Mouse (Mus musculus) midbrain, embryonic 13.5 days (tissue): Measurements from ENCODE around the gene Dglucy. TPM values are rescaled to one million over a fixed set of nuclear protein-coding genes. Genes with fewer than 3 reads are reported as not detected.

ENCODE experiments used
- ATAC-seq: fragments of 200-750 bp; cut with Nextera tagmentation; 2 replicates; pipeline ENCODE4 v1.8.0; 2017; ENCODE audit warnings: mild to moderate bottlenecking, moderate TSS enrichment, moderate library complexity
- H3K27ac ChIP-seq: fragments of 300-500 bp; sonication (generic); 2 replicates; pipeline ENCODE4 v1.5.1; 2015; ENCODE audit warnings: inconsistent platforms, mild to moderate bottlenecking, moderate library complexity
- H3K27me3 ChIP-seq: fragments of 300-500 bp; sonication (generic); 2 replicates; pipeline ENCODE4 v1.6.1; 2015; ENCODE audit warnings: mild to moderate bottlenecking, inconsistent platforms
- H3K36me3 ChIP-seq: fragments of 300-500 bp; sonication (generic); 2 replicates; pipeline ENCODE4 v1.6.1; 2015; ENCODE audit warnings: mild to moderate bottlenecking, inconsistent platforms
- H3K4me1 ChIP-seq: fragments of 300-500 bp; sonication (generic); replicated peaks from 2 replicates; pipeline ENCODE4 v1.6.1; 2015; ENCODE audit warnings: inconsistent platforms
- H3K4me2 ChIP-seq: fragments of 300-500 bp; sonication (generic); replicated peaks from 2 replicates; pipeline ENCODE4 v1.6.1; 2015; ENCODE audit warnings: moderate library complexity, mild to moderate bottlenecking, inconsistent platforms
- H3K4me3 ChIP-seq: fragments of 300-500 bp; sonication (generic); replicated peaks from 2 replicates; pipeline ENCODE4 v1.5.1; 2015; ENCODE audit warnings: mild to moderate bottlenecking, inconsistent platforms
- H3K9ac ChIP-seq: fragments of 300-500 bp; sonication (generic); replicated peaks from 2 replicates; pipeline ENCODE4 v1.6.1; 2015; ENCODE audit warnings: mild to moderate bottlenecking, inconsistent platforms
- H3K9me3 ChIP-seq: fragments of 300-500 bp; sonication (generic); 2 replicates; pipeline ENCODE4 v1.6.1; 2016; ENCODE audit warnings: mild to moderate bottlenecking, inconsistent platforms
- WGBS: fragments of 180-500 bp; shearing (Covaris S2); methylation state at CpG from one replicate; pipeline ENCODE4 v1.1.7; 2015; 5-methylcytosine and 5-hydroxymethylcytosine counted together
- polyA plus RNA-seq: library from polyadenylated mRNA; unstranded; fragments of >200 nt; fragmentation: Nextera tagmentation; extraction: Ambion mirVana; gene quantifications from 2 replicates; pipeline ENCODE4 v1.2.1, GENCODE M21; 2015

Gene Dglucy
- polyA plus RNA-seq, 1 experiment from 2014 or later: 2.1 TPM

- Histone ChIP-seq H3K36me3 (no peaks in the 10 kb centered on the region), H3K27me3 (no peaks in the 10 kb centered on the region), H3K9ac (no peak overlapping the region), H3K4me3 (no peak overlapping the region), H3K4me2 (no peak overlapping the region), H3K27ac (no peak overlapping the region), H3K4me1 (no peaks in the 10 kb centered on the region), H3K9me3 (no peaks in the 10 kb centered on the region)
- ATAC-seq: no peak
- WGBS: 63% methylated on average over 11 of the region's 11 CpGs
These were observed 68.7 kb downstream of the Dglucy start for GRCm38 (mm10) chr12:100847437-100848080.

GRCm38 (mm10) chr12:100849421-100850138, 70.7 kb downstream of the Dglucy start:
- Histone ChIP-seq H3K4me3 (no peak overlapping the region), H3K27ac (no peak overlapping the region), H3K9me3 (no peaks in the 10 kb centered on the region), H3K27me3 (no peaks in the 10 kb centered on the region), H3K9ac (no peak overlapping the region), H3K4me1 (no peaks in the 10 kb centered on the region), H3K36me3 (no peaks in the 10 kb centered on the region), H3K4me2 (no peak overlapping the region)
- WGBS: 82% methylated on average over 7 of the region's 7 CpGs
- ATAC-seq: peak; percentile 90

- 85% methylated on average over 3 of the region's 3 CpGs for WGBS
- H3K27ac ChIP-seq: no peak overlapping the region
- H3K4me3 ChIP-seq: no peak overlapping the region
- H3K36me3 ChIP-seq: no peaks in the 10 kb centered on the region
- no peaks in the 10 kb centered on the region for H3K27me3 ChIP-seq
- no peaks in the 10 kb centered on the region for H3K4me1 ChIP-seq
- H3K9me3 ChIP-seq: no peaks in the 10 kb centered on the region
- no peak for ATAC-seq
- no peak overlapping the region for H3K9ac ChIP-seq
- H3K4me2 ChIP-seq: no peak overlapping the region
These were observed 73.5 kb downstream of the Dglucy start for GRCm38 (mm10) chr12:100852370-100852769.

GRCm38 (mm10) chr12:100856337-100856736, 77.5 kb downstream of the Dglucy start:
- Histone ChIP-seq H3K27ac (no peak overlapping the region), H3K36me3 (no peaks in the 10 kb centered on the region), H3K4me2 (no peak overlapping the region), H3K9me3 (no peaks in the 10 kb centered on the region), H3K4me1 (no peaks in the 10 kb centered on the region), H3K9ac (no peak overlapping the region), H3K4me3 (no peak overlapping the region), H3K27me3 (no peaks in the 10 kb centered on the region)
- ATAC-seq: no peak
- 84% methylated on average over 2 of the region's 2 CpGs for WGBS

- H3K4me3 ChIP-seq: no peak overlapping the region
These were observed 78.9 kb downstream of the Dglucy start for GRCm38 (mm10) chr12:100857791-100858190.

GRCm38 (mm10) chr12:100862272-100862671, 83.4 kb downstream of the Dglucy start:
- ATAC-seq: no peak
- Histone ChIP-seq H3K27me3 (no peaks in the 10 kb centered on the region), H3K27ac (no peak overlapping the region), H3K4me1 (no peaks in the 10 kb centered on the region), H3K4me2 (no peak overlapping the region), H3K9ac (no peak overlapping the region), H3K9me3 (no peaks in the 10 kb centered on the region), H3K36me3 (no peaks in the 10 kb centered on the region), H3K4me3 (no peak overlapping the region)
- WGBS: 85% methylated on average over 3 of the region's 3 CpGs

More at GRCm38 (mm10) chr12:100857791-100858190, 78.9 kb downstream of the Dglucy start:
- Histone ChIP-seq H3K4me2 (no peak overlapping the region), H3K9me3 (no peaks in the 10 kb centered on the region), H3K9ac (no peak overlapping the region), H3K4me1 (no peaks in the 10 kb centered on the region), H3K27ac (no peak overlapping the region), H3K36me3 (no peaks in the 10 kb centered on the region), H3K27me3 (no peaks in the 10 kb centered on the region)
- 82% methylated on average over 7 of the region's 7 CpGs for WGBS
- no peak for ATAC-seq

- no peaks in the 10 kb centered on the region; the same call in 1 of the 2 replicates for H3K4me1 ChIP-seq
- H3K9me3 ChIP-seq: no peaks in the 10 kb centered on the region
- no peak overlapping the region for H3K9ac ChIP-seq
- H3K27ac ChIP-seq: no peak overlapping the region
- H3K36me3 ChIP-seq: no peaks in the 10 kb centered on the region
- no peak overlapping the region for H3K4me3 ChIP-seq
- no peak for ATAC-seq
- H3K4me2 ChIP-seq: no peak overlapping the region
- WGBS: 97% methylated on average over 3 of the region's 3 CpGs
- no peaks in the 10 kb centered on the region for H3K27me3 ChIP-seq
These were observed 84.1 kb downstream of the Dglucy start for GRCm38 (mm10) chr12:100862856-100863446.

- no peaks in the 10 kb centered on the region for H3K36me3 ChIP-seq
- no peak overlapping the region for H3K4me2 ChIP-seq
- peaks cover 6% of the 10 kb centered on the region; the same call in 1 of the 2 replicates for H3K9me3 ChIP-seq
- no peaks in the 10 kb centered on the region; the same call in 1 of the 2 replicates for H3K4me1 ChIP-seq
- ATAC-seq: no peak
- no peaks in the 10 kb centered on the region for H3K27me3 ChIP-seq
- no peak overlapping the region for H3K9ac ChIP-seq
- H3K27ac ChIP-seq: no peak overlapping the region
- H3K4me3 ChIP-seq: no peak overlapping the region
These were observed 86.2 kb downstream of the Dglucy start for GRCm38 (mm10) chr12:100865072-100865471.

GRCm38 (mm10) chr12:100865509-100866078, 86.7 kb downstream of the Dglucy start:
- H3K9me3 ChIP-seq: peaks cover 6% of the 10 kb centered on the region; the same call in 1 of the 2 replicates
- H3K4me2 ChIP-seq: no peak overlapping the region
- H3K9ac ChIP-seq: no peak overlapping the region
- no peaks in the 10 kb centered on the region for H3K36me3 ChIP-seq
- no peaks in the 10 kb centered on the region for H3K27me3 ChIP-seq
- 71% methylated on average over 11 of the region's 11 CpGs for WGBS
- ATAC-seq: no peak
- H3K4me1 ChIP-seq: no peaks in the 10 kb centered on the region; the same call in 1 of the 2 replicates
- no peak overlapping the region for H3K27ac ChIP-seq
- no peak overlapping the region for H3K4me3 ChIP-seq

GRCm38 (mm10) chr12:100867097-100867496, 88.2 kb downstream of the Dglucy start:
- Histone ChIP-seq H3K27ac (no peak overlapping the region), H3K4me2 (no peak overlapping the region), H3K27me3 (no peaks in the 10 kb centered on the region), H3K4me1 (no peaks in the 10 kb centered on the region; the same call in 1 of the 2 replicates), H3K9ac (no peak overlapping the region), H3K4me3 (no peak overlapping the region), H3K36me3 (no peaks in the 10 kb centered on the region), H3K9me3 (peaks cover 6% of the 10 kb centered on the region; the same call in 1 of the 2 replicates)
- no peak for ATAC-seq
- 89% methylated on average over 8 of the region's 8 CpGs for WGBS

- Histone ChIP-seq H3K27ac (no peak overlapping the region), H3K9me3 (peaks cover 6% of the 10 kb centered on the region; the same call in 1 of the 2 replicates)
- 60% methylated on average over 4 of the region's 4 CpGs for WGBS
These were observed 89.3 kb downstream of the Dglucy start for GRCm38 (mm10) chr12:100868049-100868622.

More at GRCm38 (mm10) chr12:100868049-100868622, 89.3 kb downstream of the Dglucy start:
- Histone ChIP-seq H3K4me2 (no peak overlapping the region), H3K27me3 (no peaks in the 10 kb centered on the region), H3K4me3 (no peak overlapping the region), H3K9ac (no peak overlapping the region), H3K36me3 (no peaks in the 10 kb centered on the region), H3K4me1 (no peaks in the 10 kb centered on the region; the same call in 1 of the 2 replicates)
- ATAC-seq: no peak
